Mouse (Mus musculus): ENCODE measurements around the gene Tmem62. TPM values are rescaled to one million over a fixed set of nuclear protein-coding genes. Genes with fewer than 3 reads are reported as not detected.

Tmem62 gene
- 13.0 TPM for polyA plus RNA-seq (2017; shearing (Covaris generic))

GRCm38 (mm10) chr2:120976990-120977925, at the start of gene Tmem62:
Gene Tmem62, plus strand, starts transcription at chr2:120977017.

GRCm38 (mm10) chr2:120970559-120971080, 6.2 kb upstream of the Tmem62 start, which contains the start of gene Ubr1:
Gene Ubr1, minus strand, starts transcription at chr2:120970715.

GRCm38 (mm10) chr2:121007925-121008663, 31.3 kb downstream of the Tmem62 start, which contains the start of gene Ccndbp1:
Gene Ccndbp1, plus strand, starts transcription at chr2:121008403.

GRCm38 (mm10) chr2:121036733-121037341, 60.0 kb downstream of the Tmem62 start, which contains the start of gene Epb42:
Gene Epb42, minus strand, starts transcription at chr2:121037072.

Other genes with a start within 250 kb of the Tmem62 start
- gene Cdan1, start 126.9 kb upstream of the Tmem62 start, polyA plus RNA-seq (2017; shearing (Covaris generic)) = 2.0 TPM
- gene Ttbk2, start 126.4 kb upstream of the Tmem62 start, polyA plus RNA-seq (2017; shearing (Covaris generic)) = 0.83 TPM
- gene Ubr1, start 6.3 kb upstream of the Tmem62 start, polyA plus RNA-seq (2017; shearing (Covaris generic)) = 62.4 TPM
- 161 TPM for gene Ccndbp1, start 31.4 kb downstream of the Tmem62 start, polyA plus RNA-seq (2017; shearing (Covaris generic))
- 0.92 TPM for gene Epb42, start 60.1 kb downstream of the Tmem62 start, polyA plus RNA-seq (2017; shearing (Covaris generic))
- not detected for gene Tgm5, start 108.8 kb downstream of the Tmem62 start, polyA plus RNA-seq (2017; shearing (Covaris generic))
- gene Tgm7, start 132.8 kb downstream of the Tmem62 start, polyA plus RNA-seq (2017; shearing (Covaris generic)) = not detected
- 17.0 TPM for gene Adal, start 163.4 kb downstream of the Tmem62 start, polyA plus RNA-seq (2017; shearing (Covaris generic))
- 13.1 TPM for gene Lcmt2, start 163.6 kb downstream of the Tmem62 start, polyA plus RNA-seq (2017; shearing (Covaris generic))
- gene Tubgcp4, start 193.6 kb downstream of the Tmem62 start, polyA plus RNA-seq (2017; shearing (Covaris generic)) = 105 TPM
- 71.9 TPM for gene Zscan29, start 194.1 kb downstream of the Tmem62 start, polyA plus RNA-seq (2017; shearing (Covaris generic))

Data from activated CD4-positive, CD25-positive, alpha-beta regulatory T cell, adult 9 weeks (primary cell).